Mouse (Mus musculus): ENCODE data around the gene Golga7b. TPM values are rescaled to one million over a fixed set of nuclear protein-coding genes. Genes with fewer than 3 reads are reported as not detected.

Golga7b gene
- polyA plus RNA-seq, 1 experiment = 33.7 TPM

DNA sequence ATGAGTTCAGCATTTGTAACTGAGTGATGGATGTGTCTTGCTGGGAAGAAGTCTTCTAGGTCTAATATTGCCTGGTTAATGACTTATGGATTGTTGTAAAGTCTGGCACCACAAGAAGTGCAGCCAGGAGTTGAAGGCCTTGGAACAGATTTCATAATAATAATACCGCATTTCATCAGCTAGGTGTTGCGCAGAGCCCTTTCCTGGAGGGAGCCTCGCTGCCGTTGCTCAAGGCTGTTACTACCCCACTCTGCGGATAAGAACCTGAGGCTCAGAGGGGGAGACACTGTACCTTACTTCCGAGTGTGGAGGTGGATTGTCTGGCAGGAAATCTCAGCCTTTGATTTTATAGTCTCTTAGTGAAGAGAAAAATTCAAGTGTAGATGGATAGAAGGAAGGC, 29.9 kb downstream of the Golga7b start:
- no peak for TF ChIP-seq POLR2A (IDR thresholded peaks at IDR 0.05; ENCODE audit: borderline replicate concordance, extremely low read depth, insufficient read depth, insufficient read length, poor library complexity, severe bottlenecking)
- no peak for TF ChIP-seq CTCF (IDR thresholded peaks at IDR 0.05; ENCODE audit: borderline replicate concordance, extremely low read depth, insufficient read depth, insufficient read length)
- no peak for DNase-seq (ENCODE audit: low read depth)

DNA sequence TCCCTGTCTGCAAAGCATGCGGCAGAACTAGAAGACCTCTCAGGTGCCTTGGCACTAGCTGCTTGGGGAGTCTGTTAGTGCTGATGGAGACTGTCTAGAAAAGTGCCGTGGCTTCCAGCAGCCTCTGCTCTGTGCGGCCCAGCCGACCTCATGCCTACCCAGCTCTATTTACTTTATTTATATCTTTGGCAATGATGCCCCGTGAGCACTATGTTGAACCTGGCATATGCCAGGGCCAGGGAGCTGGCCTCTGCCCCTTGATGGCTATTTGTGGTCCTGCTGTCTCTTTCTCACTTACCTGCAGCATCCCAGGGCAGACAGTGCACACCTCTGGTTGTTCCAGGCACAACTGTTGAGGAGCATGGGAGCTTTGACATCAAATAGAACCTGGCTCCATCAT, 31.1 kb downstream of the Golga7b start:
- no peak for DNase-seq (ENCODE audit: low read depth)
- TF ChIP-seq CTCF (IDR thresholded peaks at IDR 0.05; ENCODE audit: borderline replicate concordance, extremely low read depth, insufficient read depth, insufficient read length) = no peak
- TF ChIP-seq POLR2A (IDR thresholded peaks at IDR 0.05; ENCODE audit: borderline replicate concordance, extremely low read depth, insufficient read depth, insufficient read length, poor library complexity, severe bottlenecking) = no peak

- no peak for TF ChIP-seq POLR2A (IDR thresholded peaks at IDR 0.05; ENCODE audit: borderline replicate concordance, extremely low read depth, insufficient read depth, insufficient read length, poor library complexity, severe bottlenecking)
- TF ChIP-seq CTCF (IDR thresholded peaks at IDR 0.05; ENCODE audit: borderline replicate concordance, extremely low read depth, insufficient read depth, insufficient read length) = no peak
- DNase-seq (ENCODE audit: low read depth) = peak; percentile 46
Measured at GRCm38 (mm10) chr19:42279611-42280010, 32.2 kb downstream of the Golga7b start.

DNA sequence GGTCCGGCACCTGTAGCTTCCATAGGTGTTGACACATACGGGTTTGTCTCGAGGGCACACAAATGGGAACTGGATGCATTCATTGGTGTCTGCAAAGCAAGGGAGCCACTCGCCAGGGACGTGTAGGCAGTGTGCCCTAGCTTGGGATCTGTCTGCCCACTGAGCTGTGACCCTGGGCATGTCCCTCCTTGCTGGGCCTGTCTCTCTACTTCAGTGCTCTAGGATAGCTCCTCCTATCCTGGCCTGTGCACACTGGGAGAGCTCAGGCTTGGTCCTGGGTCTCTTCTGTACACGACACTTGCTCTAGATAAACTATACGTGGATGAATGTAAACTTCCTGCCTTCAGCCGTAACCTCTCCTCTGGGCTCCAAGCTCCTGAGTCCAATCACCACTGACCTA, 36.8 kb downstream of the Golga7b start:
- TF ChIP-seq CTCF (IDR thresholded peaks at IDR 0.05; ENCODE audit: borderline replicate concordance, extremely low read depth, insufficient read depth, insufficient read length) (no peak), POLR2A (IDR thresholded peaks at IDR 0.05; ENCODE audit: borderline replicate concordance, extremely low read depth, insufficient read depth, insufficient read length, poor library complexity, severe bottlenecking) (no peak)
- DNase-seq (ENCODE audit: low read depth) = no peak

DNA sequence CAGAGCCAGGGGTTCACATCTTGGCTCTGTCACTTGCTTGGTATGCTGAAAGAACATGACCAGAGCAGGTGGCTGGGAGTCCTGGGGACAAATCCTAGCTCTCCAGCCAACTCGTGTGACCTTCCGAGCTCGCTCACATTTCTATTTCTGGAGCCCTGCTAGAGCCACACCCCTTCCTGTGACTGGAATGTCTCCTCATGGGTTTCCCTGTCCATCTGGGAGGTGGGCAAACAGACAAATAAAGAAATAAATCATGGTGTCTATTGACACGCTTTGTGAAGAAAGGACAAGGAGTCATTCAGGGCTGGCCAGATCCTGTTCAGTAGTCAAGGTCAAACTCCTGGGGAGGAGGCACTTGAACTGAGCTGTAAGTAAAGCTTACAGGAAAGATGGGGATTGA, 41.0 kb downstream of the Golga7b start:
- no peak for DNase-seq (ENCODE audit: low read depth)
- TF ChIP-seq POLR2A (IDR thresholded peaks at IDR 0.05; ENCODE audit: borderline replicate concordance, extremely low read depth, insufficient read depth, insufficient read length, poor library complexity, severe bottlenecking) (no peak), CTCF (IDR thresholded peaks at IDR 0.05; ENCODE audit: borderline replicate concordance, extremely low read depth, insufficient read depth, insufficient read length) (no peak)

GRCm38 (mm10) chr19:42290954-42291661, 43.7 kb downstream of the Golga7b start:
- TF ChIP-seq CTCF (IDR thresholded peaks at IDR 0.05; ENCODE audit: borderline replicate concordance, extremely low read depth, insufficient read depth, insufficient read length) (no peak), POLR2A (IDR thresholded peaks at IDR 0.05; ENCODE audit: borderline replicate concordance, extremely low read depth, insufficient read depth, insufficient read length, poor library complexity, severe bottlenecking) (no peak)
- DNase-seq (ENCODE audit: low read depth) = peak; percentile 77

- TF ChIP-seq POLR2A (IDR thresholded peaks at IDR 0.05; ENCODE audit: borderline replicate concordance, extremely low read depth, insufficient read depth, insufficient read length, poor library complexity, severe bottlenecking) (no peak), CTCF (IDR thresholded peaks at IDR 0.05; ENCODE audit: borderline replicate concordance, extremely low read depth, insufficient read depth, insufficient read length) (no peak)
- peak; percentile 64 for DNase-seq (ENCODE audit: low read depth)
Measured at GRCm38 (mm10) chr19:42292106-42292505, 44.7 kb downstream of the Golga7b start.

- no peak for TF ChIP-seq POLR2A (IDR thresholded peaks at IDR 0.05; ENCODE audit: borderline replicate concordance, extremely low read depth, insufficient read depth, insufficient read length, poor library complexity, severe bottlenecking)
- DNase-seq (ENCODE audit: low read depth) = peak; percentile 39
Measured at GRCm38 (mm10) chr19:42293216-42293615, 45.8 kb downstream of the Golga7b start.

DNA sequence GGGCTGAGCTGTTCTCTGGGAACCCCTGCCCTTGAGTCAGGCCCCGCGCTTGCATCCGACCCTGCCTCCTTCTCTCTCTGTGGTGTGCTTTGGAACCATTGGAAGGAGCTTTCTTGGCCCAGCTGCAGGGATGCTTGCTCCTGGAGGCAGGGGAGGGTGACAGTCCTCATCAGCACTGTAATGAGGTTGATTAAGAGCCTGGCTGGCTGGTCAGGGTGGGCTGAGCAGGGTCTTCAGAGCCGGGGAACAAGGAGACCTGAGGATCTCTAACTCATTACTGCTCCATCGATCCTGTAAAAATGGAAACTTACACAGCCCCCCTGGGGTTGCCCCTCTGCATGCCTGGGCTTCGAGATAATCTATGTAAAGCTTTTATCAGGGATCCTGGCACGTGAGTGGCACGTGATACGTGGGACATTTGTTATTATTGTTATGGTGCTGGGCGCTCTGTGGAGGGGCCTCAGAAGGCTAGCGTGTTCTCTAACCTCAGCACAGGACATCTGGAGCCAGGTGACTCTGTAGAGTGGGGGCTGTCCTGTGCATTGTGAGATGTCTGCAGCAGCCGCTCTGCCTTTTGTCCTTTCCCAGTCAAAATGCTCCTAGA, 55.9 kb downstream of the Golga7b start:
- DNase-seq (ENCODE audit: low read depth) = peak; percentile 31
- no peak for TF ChIP-seq CTCF (IDR thresholded peaks at IDR 0.05; ENCODE audit: borderline replicate concordance, extremely low read depth, insufficient read depth, insufficient read length)
- TF ChIP-seq POLR2A (IDR thresholded peaks at IDR 0.05; ENCODE audit: borderline replicate concordance, extremely low read depth, insufficient read depth, insufficient read length, poor library complexity, severe bottlenecking) = no peak

DNA sequence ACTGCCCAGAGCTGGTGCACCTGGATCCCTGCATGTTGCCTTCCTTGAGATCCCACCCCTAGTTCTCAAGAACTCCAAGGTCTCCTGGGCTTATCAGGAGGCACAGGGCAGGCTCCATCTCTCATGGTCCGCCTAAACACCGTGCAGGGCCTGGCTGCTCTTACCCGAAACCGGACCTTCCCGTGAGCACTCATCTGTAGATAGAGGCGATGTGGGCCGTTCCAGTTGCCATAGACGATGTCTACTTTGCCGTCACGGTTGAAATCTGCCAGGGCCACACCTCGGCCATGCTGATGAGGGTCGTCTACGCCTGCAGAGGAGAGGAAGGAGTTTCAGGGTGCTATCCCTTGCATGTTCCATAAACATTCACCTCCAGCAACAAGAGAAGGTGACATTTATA, 57.1 kb downstream of the Golga7b start:
- DNase-seq (ENCODE audit: low read depth) = no peak
- no peak for TF ChIP-seq POLR2A (IDR thresholded peaks at IDR 0.05; ENCODE audit: borderline replicate concordance, extremely low read depth, insufficient read depth, insufficient read length, poor library complexity, severe bottlenecking)
- no peak for TF ChIP-seq CTCF (IDR thresholded peaks at IDR 0.05; ENCODE audit: borderline replicate concordance, extremely low read depth, insufficient read depth, insufficient read length)

- TF ChIP-seq CTCF (IDR thresholded peaks at IDR 0.05; ENCODE audit: borderline replicate concordance, extremely low read depth, insufficient read depth, insufficient read length) (no peak), POLR2A (IDR thresholded peaks at IDR 0.05; ENCODE audit: borderline replicate concordance, extremely low read depth, insufficient read depth, insufficient read length, poor library complexity, severe bottlenecking) (no peak)
Measured at GRCm38 (mm10) chr19:42305746-42306145, 58.4 kb downstream of the Golga7b start.

DNA sequence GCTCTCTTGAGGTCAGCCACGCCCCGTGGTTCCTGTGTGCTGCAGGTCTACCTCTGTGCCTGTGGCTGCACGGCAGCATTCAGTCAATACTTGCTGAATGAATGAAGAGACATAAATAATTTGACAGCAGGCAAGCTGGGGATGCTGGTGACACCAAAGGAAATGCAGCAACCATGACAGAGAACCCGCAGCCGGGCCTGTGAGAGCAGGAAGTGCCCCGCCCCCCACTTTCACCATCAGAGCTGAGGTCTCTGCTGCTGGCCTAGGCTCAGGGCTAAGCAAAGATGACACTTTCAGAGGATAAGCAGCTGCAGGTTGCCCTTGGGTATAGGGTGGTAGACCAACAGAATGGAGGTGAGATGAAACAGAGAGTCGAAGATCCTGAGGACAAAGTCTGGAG, 58.8 kb downstream of the Golga7b start:
- TF ChIP-seq POLR2A (IDR thresholded peaks at IDR 0.05; ENCODE audit: borderline replicate concordance, extremely low read depth, insufficient read depth, insufficient read length, poor library complexity, severe bottlenecking) = no peak
- no peak for TF ChIP-seq CTCF (IDR thresholded peaks at IDR 0.05; ENCODE audit: borderline replicate concordance, extremely low read depth, insufficient read depth, insufficient read length)
- no peak for DNase-seq (ENCODE audit: low read depth)

More at GRCm38 (mm10) chr19:42305746-42306145, 58.4 kb downstream of the Golga7b start:
- no peak for DNase-seq (ENCODE audit: low read depth)

Data from brain, embryonic 14.5 days (tissue).